Mouse (Mus musculus) C2C12 (cell line): ENCODE data around the gene Kif16b.

ENCODE experiments used
- CEBPB ChIP-seq: IDR thresholded peaks from one replicate; pipeline ENCODE4 v1.6.1; 2011; ENCODE audit warnings: low read depth, mild to moderate bottlenecking, control low read depth, moderate library complexity
- CTCF ChIP-seq: IDR thresholded peaks from one replicate; pipeline ENCODE4 v1.5.1; 2011; ENCODE audit not compliant: control insufficient read depth, insufficient read depth, insufficient read length
- FOSL1 ChIP-seq: IDR thresholded peaks from one replicate; pipeline ENCODE4 v1.8.0; 2011; ENCODE audit warnings: mild to moderate bottlenecking, low read length; ENCODE audit not compliant: poor library complexity, insufficient read depth, severe bottlenecking
- MAX ChIP-seq: IDR thresholded peaks from one replicate; pipeline ENCODE4 v1.6.1; 2011; ENCODE audit warnings: mild to moderate bottlenecking, control low read depth
- USF1 ChIP-seq: IDR thresholded peaks from one replicate; pipeline ENCODE4 v1.6.1; 2011; ENCODE audit warnings: low read depth, mild to moderate bottlenecking, control low read depth, moderate library complexity

DNA sequence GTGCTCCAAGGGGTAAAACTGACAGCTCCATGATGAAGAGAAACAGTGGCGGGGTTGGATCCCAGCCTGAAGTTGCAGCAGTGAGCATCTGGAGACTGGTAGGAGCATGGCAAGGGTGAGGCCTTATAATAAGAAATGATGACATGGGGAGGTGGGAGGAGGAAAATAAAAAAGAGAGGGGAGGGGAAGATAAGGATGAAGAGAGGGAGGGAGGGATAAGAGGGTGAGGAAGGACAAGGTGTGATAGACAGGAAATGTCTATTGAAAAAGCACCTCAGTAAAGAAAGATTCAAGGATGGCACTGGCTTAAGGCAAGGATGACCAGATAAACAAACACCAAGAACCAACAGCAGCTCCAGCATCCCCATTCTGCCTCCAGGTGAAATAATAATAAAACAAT, 126.6 kb downstream of the Kif16b start:
- TF ChIP-seq CTCF (no peak), USF1 (no peak), MAX (no peak), CEBPB (no peak), FOSL1 (no peak)
